Mouse (Mus musculus): ENCODE measurements at regions not wholly inside any gene's neighbourhood (a gene's known extent, or its start where the extent isn't known, plus 50 kb on each side); places are given as distances from the start of the nearest gene placed in this dataset.

DNA sequence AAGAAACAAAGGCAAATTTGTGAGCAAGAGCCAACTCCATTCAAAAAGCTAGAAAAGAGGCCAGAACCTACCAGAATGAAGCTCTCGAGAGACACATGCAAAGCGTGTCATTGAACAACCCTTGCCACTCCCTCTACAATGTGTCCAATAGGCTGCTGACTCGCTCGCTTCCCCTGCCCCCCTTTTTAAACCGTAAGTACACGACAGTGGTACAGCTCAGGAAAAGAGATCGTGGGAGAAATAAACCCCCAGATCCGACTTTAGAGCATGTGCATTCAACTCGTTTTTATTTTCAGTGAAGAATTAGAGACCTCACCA lies 367.1 kb downstream of the Sfmbt2 start:
- TF ChIP-seq CEBPB (IDR thresholded peaks at IDR 0.05; ENCODE audit: insufficient read depth, poor library complexity, severe bottlenecking) (no peak), POLR2AphosphoS2 (IDR thresholded peaks at IDR 0.05; ENCODE audit: insufficient read length, low read depth) (no peak), MYOD1 (IDR thresholded peaks at IDR 0.05; ENCODE audit: control insufficient read depth in 1 of 3, insufficient read length in 2 of 3, low read depth in 2 of 3) (no peak), POLR2A (IDR thresholded peaks at IDR 0.05; ENCODE audit: insufficient read length, low read depth) (no peak), MYOG (IDR thresholded peaks at IDR 0.05; ENCODE audit: control insufficient read depth in 1 of 3, insufficient read depth in 1 of 3, insufficient read length in 2 of 3, low read depth in 2 of 3) (no peak), USF1 (IDR thresholded peaks at IDR 0.05; ENCODE audit: low read depth) (no peak), SRF (IDR thresholded peaks at IDR 0.05; ENCODE audit: control insufficient read depth, insufficient read length, low read depth) (no peak), TCF3 (IDR thresholded peaks at IDR 0.05; ENCODE audit: insufficient read length, low read depth) (no peak), MAX (IDR thresholded peaks at IDR 0.05; ENCODE audit: low read depth) (no peak)
